Mouse (Mus musculus) embryonic facial prominence, embryonic 10.5 days (tissue): ENCODE results near the gene Lsamp. TPM values are rescaled to one million over a fixed set of nuclear protein-coding genes. Genes with fewer than 3 reads are reported as not detected.
"Not testable (repeated sequence)": the region's sequence is repeated elsewhere in the genome, so short reads cannot be mapped to it uniquely, and the experiment has no call there.

Experiments used
- DNase-seq: peaks from one replicate; pipeline ENCODE4 v3.0.0-alpha.2; 2017; ENCODE audit warnings: low spot score
- H3K27ac ChIP-seq: fragments of 300-500 bp; sonication (generic); replicated peaks from 2 replicates; pipeline ENCODE4 v1.5.1; 2016; ENCODE audit warnings: mild to moderate bottlenecking
- H3K27me3 ChIP-seq: fragments of 300-500 bp; sonication (generic); replicated peaks from 2 replicates; pipeline ENCODE4 v1.6.1; 2016; ENCODE audit warnings: low read depth, mild to moderate bottlenecking; ENCODE audit not compliant: poor library complexity, severe bottlenecking
- H3K36me3 ChIP-seq: fragments of 300-500 bp; sonication (generic); replicated peaks from 2 replicates; pipeline ENCODE4 v1.6.1; 2016; ENCODE audit warnings: mild to moderate bottlenecking, moderate library complexity
- H3K4me1 ChIP-seq: fragments of 300-500 bp; sonication (generic); 2 replicates; pipeline ENCODE4 v1.6.1; 2016
- H3K4me3 ChIP-seq: fragments of 300-500 bp; sonication (generic); 2 replicates; pipeline ENCODE4 v1.5.1; 2016; ENCODE audit warnings: mild to moderate bottlenecking, moderate library complexity
- H3K9me3 ChIP-seq: fragments of 300-500 bp; sonication (generic); 2 replicates; pipeline ENCODE4 v1.6.1; 2016; ENCODE audit warnings: mild to moderate bottlenecking
- WGBS: fragments of 180-500 bp; shearing (Covaris S2); methylation state at CpG from one replicate; pipeline ENCODE4 v1.1.7; 2016; 5-methylcytosine and 5-hydroxymethylcytosine counted together
- polyA plus RNA-seq: library from polyadenylated mRNA; unstranded; fragments of >200 nt; fragmentation: Nextera tagmentation; extraction: Ambion mirVana; gene quantifications from 2 replicates; pipeline ENCODE4 v1.2.1, GENCODE M21; 2016

Lsamp gene
- polyA plus RNA-seq, 1 experiment from 2014 or later = 6.3 TPM

GRCm38 (mm10) chr16:42002925-42003324 lies 2018.8 kb downstream of the Lsamp start:
- Histone ChIP-seq H3K27me3 (no peaks in the 10 kb centered on the region), H3K36me3 (no peaks in the 10 kb centered on the region), H3K9me3 (no peaks in the 10 kb centered on the region), H3K4me1 (no peaks in the 10 kb centered on the region), H3K27ac (no peak overlapping the region), H3K4me3 (no peak overlapping the region)
- WGBS = 89% methylated on average over 5 of the region's 5 CpGs
- no peak for DNase-seq

DNA sequence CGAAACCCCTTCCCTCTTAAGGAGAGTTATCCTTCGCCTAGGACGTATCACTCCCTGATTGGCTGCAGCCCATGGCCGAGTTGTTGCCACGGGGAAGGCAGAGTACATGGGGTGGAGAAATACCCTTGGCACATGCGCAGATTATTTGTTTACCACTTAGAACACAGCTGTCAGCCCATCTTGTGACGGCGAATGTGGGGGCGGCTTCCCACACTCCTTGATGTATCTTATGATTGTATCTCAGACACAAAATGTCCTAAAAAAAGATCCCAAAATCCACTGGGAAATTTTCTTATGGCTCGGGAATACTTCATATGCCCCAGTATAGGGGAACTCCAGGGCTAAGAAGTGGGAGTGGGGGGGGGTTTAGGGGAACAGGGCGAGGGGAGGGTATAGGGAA lies 2019.3 kb downstream of the Lsamp start:
- not testable (repeated sequence) for H3K27ac ChIP-seq, H3K36me3 ChIP-seq, H3K9me3 ChIP-seq, H3K27me3 ChIP-seq, H3K4me1 ChIP-seq, DNase-seq, H3K4me3 ChIP-seq
- 93% methylated on average over 11 of the region's 11 CpGs for WGBS

GRCm38 (mm10) chr16:42004166-42004565 lies 2020.0 kb downstream of the Lsamp start:
- WGBS = 75% methylated on average over 1 of the region's 1 CpGs

GRCm38 (mm10) chr16:42014937-42015336 lies 2030.8 kb downstream of the Lsamp start:
- Histone ChIP-seq H3K4me3 (no peak overlapping the region), H3K4me1 (peaks cover 11% of the 10 kb centered on the region; the same call in 1 of the 2 replicates), H3K36me3 (no peaks in the 10 kb centered on the region), H3K9me3 (no peaks in the 10 kb centered on the region), H3K27me3 (no peaks in the 10 kb centered on the region), H3K27ac (no peak overlapping the region)
- WGBS = 39% methylated on average over 5 of the region's 5 CpGs
- no peak for DNase-seq

More at GRCm38 (mm10) chr16:42004166-42004565, 2020.0 kb downstream of the Lsamp start:
- H3K9me3 ChIP-seq = no peaks in the 10 kb centered on the region
- H3K4me3 ChIP-seq = no peak overlapping the region
- H3K27me3 ChIP-seq = no peaks in the 10 kb centered on the region
- DNase-seq = no peak
- H3K4me1 ChIP-seq = no peaks in the 10 kb centered on the region
- no peak overlapping the region for H3K27ac ChIP-seq
- H3K36me3 ChIP-seq = no peaks in the 10 kb centered on the region

DNA sequence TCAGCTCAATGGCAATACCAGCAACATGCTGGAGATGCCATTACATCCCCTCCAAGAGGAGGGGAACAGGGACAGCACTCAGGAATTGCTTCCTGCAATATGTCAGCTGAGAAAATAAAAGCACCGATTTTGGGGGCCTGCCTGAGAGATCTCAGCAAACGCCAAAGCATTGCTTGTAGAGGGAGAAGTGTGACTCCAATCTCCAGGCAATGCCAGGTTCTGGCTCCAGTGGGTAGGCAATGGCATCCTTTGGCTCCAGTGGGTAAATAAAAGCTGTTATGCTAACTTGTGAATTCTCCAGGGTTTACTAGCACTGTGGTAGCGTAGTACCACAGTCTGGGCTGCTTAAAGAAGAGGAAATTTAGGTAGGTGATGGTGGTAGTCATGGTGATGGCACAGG lies 2031.3 kb downstream of the Lsamp start:
- 59% methylated on average over 3 of the region's 3 CpGs for WGBS
- no peaks in the 10 kb centered on the region for H3K27me3 ChIP-seq

GRCm38 (mm10) chr16:42016791-42017643 lies 2032.9 kb downstream of the Lsamp start:
- H3K27me3 ChIP-seq = no peaks in the 10 kb centered on the region
- no peaks in the 10 kb centered on the region for H3K36me3 ChIP-seq
- no peak overlapping the region for H3K27ac ChIP-seq
- DNase-seq = no peak
- WGBS = 91% methylated on average over 9 of the region's 9 CpGs
- no peak overlapping the region for H3K4me3 ChIP-seq
- H3K9me3 ChIP-seq = no peaks in the 10 kb centered on the region
- peaks cover 11% of the 10 kb centered on the region; the same call in 1 of the 2 replicates for H3K4me1 ChIP-seq

More for the DNA sequence above, 2031.3 kb downstream of the Lsamp start:
- H3K4me3 ChIP-seq = no peak overlapping the region
- no peaks in the 10 kb centered on the region for H3K36me3 ChIP-seq
- H3K4me1 ChIP-seq = peaks cover 11% of the 10 kb centered on the region; the same call in 1 of the 2 replicates
- H3K27ac ChIP-seq = no peak overlapping the region
- DNase-seq = no peak
- no peaks in the 10 kb centered on the region for H3K9me3 ChIP-seq

DNA sequence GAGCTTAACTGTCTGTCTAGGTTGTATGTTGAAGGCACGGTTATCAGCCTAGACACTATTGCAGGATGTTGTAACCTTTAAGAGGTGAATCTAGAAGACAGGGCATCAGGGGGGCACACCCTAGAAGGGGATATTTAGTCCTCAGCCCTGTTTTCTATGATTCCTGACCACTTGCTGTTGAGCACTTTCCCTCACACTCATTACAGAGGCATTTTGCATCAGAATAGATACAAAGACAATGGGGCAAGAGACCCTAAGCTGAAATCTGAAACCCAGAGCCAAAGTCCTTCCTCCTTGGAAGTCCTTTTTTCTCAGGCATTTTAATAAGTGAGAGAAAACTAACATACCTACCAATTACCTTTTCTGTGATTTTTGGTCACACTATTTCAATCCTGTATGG lies 2038.4 kb downstream of the Lsamp start:
- DNase-seq = no peak
- no peaks in the 10 kb centered on the region for H3K36me3 ChIP-seq
- no peak overlapping the region for H3K4me3 ChIP-seq
- 44% methylated on average over 1 of the region's 1 CpGs for WGBS
- no peak overlapping the region for H3K27ac ChIP-seq
- no peaks in the 10 kb centered on the region for H3K9me3 ChIP-seq
- H3K4me1 ChIP-seq = no peaks in the 10 kb centered on the region
- H3K27me3 ChIP-seq = no peaks in the 10 kb centered on the region

DNA sequence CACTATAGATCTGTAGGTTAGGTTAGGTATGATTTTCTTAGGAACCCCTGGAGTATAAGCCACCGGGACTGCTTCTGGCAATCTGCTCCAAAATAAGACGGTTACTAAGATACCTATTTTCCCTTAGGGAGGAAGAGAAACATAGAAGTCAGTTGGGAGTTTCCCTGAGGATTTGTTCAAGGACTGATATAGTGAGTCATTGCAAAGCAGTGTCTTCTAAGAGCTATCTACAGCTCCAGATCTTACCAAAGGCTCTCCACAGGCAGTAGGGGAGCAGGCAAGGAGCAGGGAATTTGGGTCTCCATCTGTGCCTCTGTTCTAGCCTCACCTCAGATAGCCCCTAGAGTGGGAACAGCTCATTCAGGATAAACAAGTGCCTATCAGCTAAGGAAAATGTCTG lies 2047.9 kb downstream of the Lsamp start:
- 77% methylated on average over 2 of the region's 2 CpGs for WGBS
- no peaks in the 10 kb centered on the region for H3K9me3 ChIP-seq
- no peaks in the 10 kb centered on the region for H3K4me1 ChIP-seq
- no peak for DNase-seq
- no peaks in the 10 kb centered on the region for H3K36me3 ChIP-seq
- H3K4me3 ChIP-seq = no peak overlapping the region
- no peaks in the 10 kb centered on the region for H3K27me3 ChIP-seq
- H3K27ac ChIP-seq = no peak overlapping the region

DNA sequence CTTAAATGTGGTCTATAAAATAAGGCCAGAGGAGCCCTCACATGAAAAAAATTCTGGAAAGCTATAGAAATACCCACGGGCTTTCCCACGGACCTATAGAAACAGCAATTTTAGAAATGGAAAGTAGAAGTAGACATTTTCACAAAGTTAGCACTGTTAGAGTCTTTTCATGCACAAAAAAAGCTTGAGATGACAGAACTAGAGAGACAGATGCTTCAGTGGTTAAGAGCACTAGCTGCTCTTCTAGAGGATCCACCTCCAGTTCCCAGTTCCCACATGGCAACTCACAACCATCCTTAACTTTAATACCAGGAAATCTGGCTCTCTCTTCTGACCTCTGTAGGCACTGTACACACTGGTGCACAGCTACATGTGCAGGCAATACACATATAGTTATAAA lies 2049.3 kb downstream of the Lsamp start:
- H3K4me1 ChIP-seq = no peaks in the 10 kb centered on the region
- H3K27me3 ChIP-seq = no peaks in the 10 kb centered on the region
- H3K4me3 ChIP-seq = no peak overlapping the region
- no peaks in the 10 kb centered on the region for H3K36me3 ChIP-seq
- H3K9me3 ChIP-seq = no peaks in the 10 kb centered on the region
- 95% methylated on average over 2 of the region's 2 CpGs for WGBS
- no peak overlapping the region for H3K27ac ChIP-seq
- DNase-seq = no peak

- no peaks in the 10 kb centered on the region for H3K36me3 ChIP-seq
These were observed 2064.0 kb downstream of the Lsamp start for GRCm38 (mm10) chr16:42048138-42048537.

GRCm38 (mm10) chr16:42059927-42060326 lies 2075.8 kb downstream of the Lsamp start:
- no peaks in the 10 kb centered on the region for H3K36me3 ChIP-seq
- no peak overlapping the region for H3K4me3 ChIP-seq
- WGBS = 82% methylated on average over 3 of the region's 3 CpGs
- no peaks in the 10 kb centered on the region for H3K9me3 ChIP-seq
- no peak overlapping the region for H3K27ac ChIP-seq
- no peaks in the 10 kb centered on the region; the same call in 1 of the 2 replicates for H3K4me1 ChIP-seq
- DNase-seq = no peak
- H3K27me3 ChIP-seq = no peaks in the 10 kb centered on the region

More at GRCm38 (mm10) chr16:42048138-42048537, 2064.0 kb downstream of the Lsamp start:
- H3K27ac ChIP-seq = no peak overlapping the region
- H3K4me3 ChIP-seq = no peak overlapping the region
- no peaks in the 10 kb centered on the region for H3K27me3 ChIP-seq
- no peaks in the 10 kb centered on the region for H3K4me1 ChIP-seq
- H3K9me3 ChIP-seq = no peaks in the 10 kb centered on the region
- DNase-seq = no peak

DNA sequence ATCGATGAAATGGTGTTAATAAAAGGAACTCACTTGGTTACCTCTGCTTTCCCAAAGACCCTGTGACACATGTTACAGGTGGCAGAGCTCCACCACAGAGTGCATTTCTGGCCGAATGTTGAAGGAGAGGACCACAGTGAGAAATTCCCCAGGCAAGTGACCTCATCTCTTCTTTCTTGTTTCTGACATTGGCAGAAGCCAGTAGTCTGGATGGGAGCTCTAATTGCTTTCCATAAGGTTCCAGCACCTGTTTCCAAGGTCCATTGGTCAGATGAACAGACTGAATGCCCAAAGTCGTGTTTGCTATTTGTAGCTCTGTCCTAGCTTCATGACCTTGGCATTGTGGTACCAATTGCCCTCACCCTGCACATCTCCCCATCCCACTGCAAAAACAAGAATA lies 2090.2 kb downstream of the Lsamp start:
- no peaks in the 10 kb centered on the region for H3K36me3 ChIP-seq
- no peaks in the 10 kb centered on the region for H3K27me3 ChIP-seq
- H3K4me1 ChIP-seq = no peaks in the 10 kb centered on the region
- 77% methylated on average over 3 of the region's 3 CpGs for WGBS
- H3K9me3 ChIP-seq = no peaks in the 10 kb centered on the region
- no peak for DNase-seq
- no peak overlapping the region for H3K4me3 ChIP-seq
- no peak overlapping the region for H3K27ac ChIP-seq

GRCm38 (mm10) chr16:42079573-42079972 lies 2095.4 kb downstream of the Lsamp start:
- Histone ChIP-seq H3K27ac (no peak overlapping the region), H3K4me3 (no peak overlapping the region), H3K27me3 (no peaks in the 10 kb centered on the region), H3K36me3 (no peaks in the 10 kb centered on the region), H3K4me1 (no peaks in the 10 kb centered on the region), H3K9me3 (no peaks in the 10 kb centered on the region)
- WGBS = 84% methylated on average over 4 of the region's 4 CpGs
- DNase-seq = no peak
